Mouse (Mus musculus): ENCODE measurements around the gene Cyb5rl. TPM values are rescaled to one million over a fixed set of nuclear protein-coding genes. Genes with fewer than 3 reads are reported as not detected.

The Cyb5rl gene
- total RNA-seq, 1 experiment: 9.3 TPM

DNA sequence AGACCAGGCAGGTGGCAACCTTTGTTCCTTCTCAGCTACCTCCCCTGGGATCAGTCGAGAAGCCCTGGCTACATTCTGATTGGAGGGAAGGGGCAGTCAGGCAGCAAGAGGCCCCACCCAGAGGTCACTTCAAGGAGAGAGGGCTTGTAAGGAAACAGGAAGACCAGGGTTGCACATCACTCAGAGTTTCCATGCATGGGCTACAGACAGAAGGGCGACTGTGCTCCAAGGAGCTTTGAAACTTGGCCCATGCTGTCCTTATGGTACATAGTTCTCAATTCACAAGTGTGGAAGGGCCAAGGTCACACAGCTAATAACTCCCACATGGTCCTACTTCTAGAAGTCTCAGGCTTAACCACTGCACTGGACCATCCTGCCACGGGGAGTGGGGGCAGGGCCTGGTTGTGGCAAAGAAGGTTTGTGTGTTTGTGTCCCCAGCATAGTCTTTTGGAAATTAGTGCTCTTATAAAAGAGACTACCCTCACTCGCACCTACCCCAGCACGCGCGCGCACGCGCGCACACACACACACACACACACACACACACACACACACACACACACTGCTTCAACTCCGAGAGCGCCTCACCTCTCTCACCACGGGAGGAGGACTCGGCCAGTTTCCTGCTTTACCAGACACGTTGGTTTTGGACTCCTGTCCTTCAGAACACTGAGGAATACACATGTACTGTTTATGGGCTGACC is 27.8 kb downstream of the Cyb5rl start:
- H3K36me3 ChIP-seq (ENCODE audit: control insufficient read depth, insufficient read depth, low read length, poor library complexity, severe bottlenecking): no peaks in the 10 kb centered on the region
- DNase-seq (ENCODE audit: low read depth, low spot score): no peak
- no peaks in the 10 kb centered on the region for H3K9me3 ChIP-seq (ENCODE audit: control insufficient read depth, insufficient read depth, low read depth, low read length)
- H3K4me1 ChIP-seq (ENCODE audit: control insufficient read depth in 2 of 2, insufficient read depth in 2 of 2, low read length in 2 of 2, poor library complexity in 1 of 2): peaks cover 1 to 15% of the 10 kb centered on the region in 2 experiments; a peak in 3 of 4 replicates
- no peak overlapping the region for H3K27ac ChIP-seq (ENCODE audit: insufficient read depth, low read depth, low read length, poor library complexity, severe bottlenecking)
- H3K9ac ChIP-seq (ENCODE audit: insufficient read depth, low read depth, low read length, poor library complexity, severe bottlenecking): no peak overlapping the region
- H3K4me3 ChIP-seq (ENCODE audit: insufficient read depth in 1 of 2, low read depth in 1 of 2, low read length in 2 of 2, poor library complexity in 1 of 2, severe bottlenecking in 1 of 2): no peak overlapping the region
- TF ChIP-seq MAFK (IDR thresholded peaks at IDR 0.05; ENCODE audit: insufficient read depth, low read depth, low read length) (no peak), CHD2 (IDR thresholded peaks at IDR 0.05; ENCODE audit: low read depth, low read length) (no peak), ZNF384 (IDR thresholded peaks at IDR 0.05; ENCODE audit: low read depth, low read length) (no peak), ZC3H11A (IDR thresholded peaks at IDR 0.05; ENCODE audit: borderline replicate concordance, low read depth, low read length) (no peak), HCFC1 (IDR thresholded peaks at IDR 0.05; ENCODE audit: borderline replicate concordance, insufficient read depth, low read length) (no peak)
- in situ Hi-C loops (cut with MboI; ENCODE audit: low sequenced_read_pairs in 2 of 2, unreplicated experiment in 2 of 2): no loop called here

DNA sequence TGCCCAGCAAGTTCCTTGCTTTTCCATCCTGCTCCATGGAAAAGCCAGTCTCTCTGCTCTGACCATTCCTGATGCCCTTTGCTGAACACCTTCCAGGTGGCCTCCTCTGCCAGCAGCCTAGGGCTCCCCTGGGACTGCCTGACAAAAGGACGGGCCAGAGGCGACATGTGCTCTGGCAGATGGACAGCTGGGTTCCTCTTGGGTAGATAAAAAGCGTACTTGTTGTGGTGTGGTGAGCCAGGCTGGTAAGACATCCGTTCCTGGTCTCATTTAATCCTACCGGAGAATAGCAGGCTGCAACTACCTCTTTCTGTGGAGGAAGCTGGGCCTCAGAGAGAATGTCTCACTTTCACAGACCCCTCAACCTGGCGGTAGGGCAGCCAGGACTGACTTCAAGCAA is 29.3 kb downstream of the Cyb5rl start:
- H3K27ac ChIP-seq (ENCODE audit: insufficient read depth, low read depth, low read length, poor library complexity, severe bottlenecking): no peak overlapping the region
- no peak overlapping the region for H3K4me3 ChIP-seq (ENCODE audit: insufficient read depth in 1 of 2, low read depth in 1 of 2, low read length in 2 of 2, poor library complexity in 1 of 2, severe bottlenecking in 1 of 2)
- H3K9me3 ChIP-seq (ENCODE audit: control insufficient read depth, insufficient read depth, low read depth, low read length): no peaks in the 10 kb centered on the region
- peaks cover 1 to 15% of the 10 kb centered on the region in 2 experiments; a peak in 3 of 4 replicates for H3K4me1 ChIP-seq (ENCODE audit: control insufficient read depth in 2 of 2, insufficient read depth in 2 of 2, low read length in 2 of 2, poor library complexity in 1 of 2)
- no peak for DNase-seq (ENCODE audit: low read depth, low spot score)
- in situ Hi-C loops (cut with MboI; ENCODE audit: low sequenced_read_pairs in 2 of 2, unreplicated experiment in 2 of 2): no loop called here
- no peaks in the 10 kb centered on the region for H3K36me3 ChIP-seq (ENCODE audit: control insufficient read depth, insufficient read depth, low read length, poor library complexity, severe bottlenecking)
- no peak for TF ChIP-seq ZNF384 (IDR thresholded peaks at IDR 0.05; ENCODE audit: low read depth, low read length)
- TF ChIP-seq CHD2 (IDR thresholded peaks at IDR 0.05; ENCODE audit: low read depth, low read length): no peak
- TF ChIP-seq HCFC1 (IDR thresholded peaks at IDR 0.05; ENCODE audit: borderline replicate concordance, insufficient read depth, low read length): no peak
- TF ChIP-seq ZC3H11A (IDR thresholded peaks at IDR 0.05; ENCODE audit: borderline replicate concordance, low read depth, low read length): no peak
- no peak for TF ChIP-seq MAFK (IDR thresholded peaks at IDR 0.05; ENCODE audit: insufficient read depth, low read depth, low read length)
- H3K9ac ChIP-seq (ENCODE audit: insufficient read depth, low read depth, low read length, poor library complexity, severe bottlenecking): no peak overlapping the region

DNA sequence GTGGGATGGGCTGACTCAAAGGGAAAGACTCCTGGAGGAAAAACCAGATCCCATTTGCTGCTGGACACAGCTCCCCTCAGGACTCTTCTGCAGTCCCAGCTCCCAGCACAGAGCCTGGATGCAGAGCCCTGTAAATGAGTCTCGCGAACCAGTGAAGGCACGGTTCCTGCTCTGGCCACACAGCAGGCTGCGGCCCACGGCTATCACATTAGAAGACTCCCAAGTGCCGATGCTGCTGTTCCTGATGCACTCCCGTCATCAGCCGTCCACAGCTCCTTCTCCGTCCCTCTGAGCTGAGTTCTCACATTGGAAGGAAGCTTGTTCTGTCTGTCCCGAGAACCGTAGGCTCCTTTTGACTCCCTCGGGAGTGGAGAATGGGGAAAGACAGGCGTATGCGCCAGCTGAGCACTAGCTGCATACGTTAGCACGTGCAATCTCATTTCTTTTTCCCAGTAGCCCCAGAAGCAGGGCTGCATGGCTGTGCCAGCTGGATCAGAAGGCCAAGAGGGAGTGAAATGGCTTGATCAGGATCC is 30.1 kb downstream of the Cyb5rl start, which contains the start of gene Cdcp2:
TSS of gene Cdcp2 (plus strand) at position 51 of the 533 bp plus-strand sequence.
- Histone ChIP-seq H3K4me1 (ENCODE audit: control insufficient read depth in 2 of 2, insufficient read depth in 2 of 2, low read length in 2 of 2, poor library complexity in 1 of 2) (peaks cover 1 to 15% of the 10 kb centered on the region in 2 experiments; a peak in 3 of 4 replicates), H3K4me3 (ENCODE audit: insufficient read depth in 1 of 2, low read depth in 1 of 2, low read length in 2 of 2, poor library complexity in 1 of 2, severe bottlenecking in 1 of 2) (0 out of 4 replicates have a peak within 1 kb of the TSS, but pooled peaks of 1 of the 2 experiments have one; percentile 3)
- in situ Hi-C loops (cut with MboI; ENCODE audit: low sequenced_read_pairs in 2 of 2, unreplicated experiment in 2 of 2): no loop called here

DNA sequence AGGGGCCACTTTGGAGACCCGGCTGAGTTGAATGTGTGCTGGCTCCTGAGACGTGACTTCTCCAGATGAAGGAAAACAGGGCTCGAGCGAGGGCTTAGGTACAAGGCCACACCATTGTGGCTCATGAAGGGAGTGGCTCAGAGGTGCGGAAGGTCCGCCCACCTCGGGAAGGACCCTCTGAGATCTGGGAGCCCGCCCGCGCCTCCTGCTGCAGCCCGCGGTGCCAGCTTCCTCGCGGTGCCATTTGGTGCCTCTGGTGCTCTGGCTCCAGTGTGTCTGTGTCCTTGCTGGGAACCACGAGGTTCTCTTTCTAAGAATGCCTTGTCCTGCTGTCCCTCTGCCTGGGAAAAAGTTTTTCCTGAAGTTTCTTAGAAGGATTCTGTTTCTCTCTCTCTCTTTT is 31.1 kb downstream of the Cyb5rl start:
- Histone ChIP-seq H3K4me3 (ENCODE audit: insufficient read depth in 1 of 2, low read depth in 1 of 2, low read length in 2 of 2, poor library complexity in 1 of 2, severe bottlenecking in 1 of 2) (0 out of 4 replicates have a peak overlapping the region, but pooled peaks of 1 of the 2 experiments have one; percentile 3), H3K9me3 (ENCODE audit: control insufficient read depth, insufficient read depth, low read depth, low read length) (no peaks in the 10 kb centered on the region), H3K27ac (ENCODE audit: insufficient read depth, low read depth, low read length, poor library complexity, severe bottlenecking) (no peak overlapping the region), H3K9ac (ENCODE audit: insufficient read depth, low read depth, low read length, poor library complexity, severe bottlenecking) (peak overlapping the region; percentile 8; the same call in 1 of the 2 replicates), H3K4me1 (ENCODE audit: control insufficient read depth in 2 of 2, insufficient read depth in 2 of 2, low read length in 2 of 2, poor library complexity in 1 of 2) (peaks cover 1 to 15% of the 10 kb centered on the region in 2 experiments; a peak in 3 of 4 replicates), H3K36me3 (ENCODE audit: control insufficient read depth, insufficient read depth, low read length, poor library complexity, severe bottlenecking) (no peaks in the 10 kb centered on the region)
- no peak for DNase-seq (ENCODE audit: low read depth, low spot score)
- TF ChIP-seq HCFC1 (IDR thresholded peaks at IDR 0.05; ENCODE audit: borderline replicate concordance, insufficient read depth, low read length) (no peak), ZNF384 (IDR thresholded peaks at IDR 0.05; ENCODE audit: low read depth, low read length) (peak; percentile 42; the same call in 1 of the 2 replicates)
- in situ Hi-C loops (cut with MboI; ENCODE audit: low sequenced_read_pairs in 2 of 2, unreplicated experiment in 2 of 2): no loop called here

More for the DNA sequence above, 30.1 kb downstream of the Cyb5rl start, which contains the start of gene Cdcp2:
- DNase-seq (ENCODE audit: low read depth, low spot score): no peak
- Histone ChIP-seq H3K9ac (ENCODE audit: insufficient read depth, low read depth, low read length, poor library complexity, severe bottlenecking) (peak within 1 kb of the TSS; percentile 8; the same call in 1 of the 2 replicates), H3K27ac (ENCODE audit: insufficient read depth, low read depth, low read length, poor library complexity, severe bottlenecking) (no peak within 1 kb of the TSS), H3K9me3 (ENCODE audit: control insufficient read depth, insufficient read depth, low read depth, low read length) (no peaks in the 10 kb centered on the region), H3K36me3 (ENCODE audit: control insufficient read depth, insufficient read depth, low read length, poor library complexity, severe bottlenecking) (no peaks in the 10 kb centered on the region)
- TF ChIP-seq MAFK (IDR thresholded peaks at IDR 0.05; ENCODE audit: insufficient read depth, low read depth, low read length): no peak
- no peak for TF ChIP-seq HCFC1 (IDR thresholded peaks at IDR 0.05; ENCODE audit: borderline replicate concordance, insufficient read depth, low read length)
- no peak for TF ChIP-seq ZNF384 (IDR thresholded peaks at IDR 0.05; ENCODE audit: low read depth, low read length)
- TF ChIP-seq CHD2 (IDR thresholded peaks at IDR 0.05; ENCODE audit: low read depth, low read length): no peak
- no peak for TF ChIP-seq ZC3H11A (IDR thresholded peaks at IDR 0.05; ENCODE audit: borderline replicate concordance, low read depth, low read length)

Data from ES-E14 (cell line).